Mouse (Mus musculus) spleen, postnatal 4 days (tissue): ENCODE results near the gene Ablim1.

ENCODE experiments used
- DNase-seq, 2 experiments: peaks; one replicate each; pipeline ENCODE4 v3.0.0; 2022; ENCODE audit warnings: low spot score in 2 of 2

Ablim1 gene

GRCm38 (mm10) chr19:57073450-57073849 is 241.3 kb downstream of the Ablim1 start:
- DNase-seq, result no peak

GRCm38 (mm10) chr19:57072756-57073155 is 242.0 kb downstream of the Ablim1 start:
- DNase-seq, result no peak

DNA sequence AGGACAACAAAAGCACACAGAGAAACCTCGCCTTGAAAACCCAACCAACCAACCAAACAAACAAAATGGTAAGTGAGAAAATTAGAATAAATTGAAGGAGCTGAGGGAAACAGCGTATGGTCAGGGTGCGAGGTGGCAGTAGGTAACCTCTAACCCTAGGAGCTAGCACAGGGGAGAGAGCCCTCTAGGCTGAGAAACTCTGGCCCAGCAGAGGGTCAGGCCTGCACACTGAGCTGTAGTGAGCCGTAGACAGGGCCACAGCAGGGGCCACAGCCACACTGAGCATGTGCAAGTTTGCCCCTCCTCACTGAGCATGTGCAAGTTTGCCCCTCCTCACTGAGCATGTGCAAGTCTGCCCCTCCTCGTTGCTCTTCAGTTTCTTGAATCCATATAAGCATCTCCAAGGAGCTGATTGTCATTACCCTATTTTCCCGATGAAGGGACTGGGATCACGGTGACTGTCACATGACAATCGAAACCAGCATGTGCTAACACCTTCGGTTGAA is 247.6 kb downstream of the Ablim1 start:
- DNase-seq, result no peak

DNA sequence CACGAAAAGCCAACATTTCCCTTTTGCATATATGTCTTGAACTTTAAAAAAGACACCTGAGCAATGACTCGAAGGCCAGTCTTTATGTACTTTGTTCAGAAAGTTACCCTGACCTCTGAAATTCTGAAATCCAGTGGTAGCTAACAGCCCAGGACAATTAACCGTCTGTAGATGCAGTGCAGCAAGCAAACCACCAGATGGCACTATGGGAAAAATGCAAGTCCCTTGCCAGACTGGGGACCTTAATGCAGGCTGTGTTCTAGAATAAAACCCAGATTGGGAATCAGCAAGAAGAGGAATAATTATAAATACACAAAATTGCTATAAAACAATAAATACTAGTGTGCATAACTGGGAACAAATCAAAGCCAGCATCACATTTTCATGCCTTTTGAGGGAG is 248.4 kb downstream of the Ablim1 start:
- DNase-seq, result peak; percentile 56 to 78

- no peak for DNase-seq
Measured at GRCm38 (mm10) chr19:57062746-57063145, 252.0 kb downstream of the Ablim1 start.

DNA sequence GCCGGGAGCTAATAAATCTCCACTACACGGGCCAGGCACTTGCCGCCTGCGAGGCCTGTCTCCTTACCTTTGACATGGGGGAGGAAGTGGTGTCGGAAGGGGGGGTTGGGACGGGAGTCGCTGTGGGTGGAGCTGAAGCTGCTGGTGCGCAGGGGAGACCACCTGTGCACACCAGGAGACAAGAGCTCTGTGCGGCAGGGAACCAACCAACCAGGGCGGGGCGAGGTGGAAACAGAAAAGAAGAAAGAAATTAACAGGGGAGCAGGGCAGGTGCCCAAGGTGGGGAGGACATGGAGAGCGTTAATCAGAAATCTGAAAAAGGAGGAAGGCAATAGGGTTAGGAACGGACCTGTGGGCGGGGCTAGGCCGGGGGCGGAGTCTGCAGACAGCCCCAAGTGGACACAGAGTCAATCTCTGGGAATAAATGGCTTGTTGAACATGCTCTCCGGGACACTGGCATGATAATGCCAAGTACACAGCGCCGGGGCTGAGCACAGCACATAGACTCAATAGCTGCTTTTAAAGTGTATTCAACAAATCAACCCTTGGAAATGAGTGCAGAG is 255.6 kb downstream of the Ablim1 start:
- no peak for DNase-seq

GRCm38 (mm10) chr19:57057568-57057967 is 257.2 kb downstream of the Ablim1 start:
- DNase-seq, result no peak

DNA sequence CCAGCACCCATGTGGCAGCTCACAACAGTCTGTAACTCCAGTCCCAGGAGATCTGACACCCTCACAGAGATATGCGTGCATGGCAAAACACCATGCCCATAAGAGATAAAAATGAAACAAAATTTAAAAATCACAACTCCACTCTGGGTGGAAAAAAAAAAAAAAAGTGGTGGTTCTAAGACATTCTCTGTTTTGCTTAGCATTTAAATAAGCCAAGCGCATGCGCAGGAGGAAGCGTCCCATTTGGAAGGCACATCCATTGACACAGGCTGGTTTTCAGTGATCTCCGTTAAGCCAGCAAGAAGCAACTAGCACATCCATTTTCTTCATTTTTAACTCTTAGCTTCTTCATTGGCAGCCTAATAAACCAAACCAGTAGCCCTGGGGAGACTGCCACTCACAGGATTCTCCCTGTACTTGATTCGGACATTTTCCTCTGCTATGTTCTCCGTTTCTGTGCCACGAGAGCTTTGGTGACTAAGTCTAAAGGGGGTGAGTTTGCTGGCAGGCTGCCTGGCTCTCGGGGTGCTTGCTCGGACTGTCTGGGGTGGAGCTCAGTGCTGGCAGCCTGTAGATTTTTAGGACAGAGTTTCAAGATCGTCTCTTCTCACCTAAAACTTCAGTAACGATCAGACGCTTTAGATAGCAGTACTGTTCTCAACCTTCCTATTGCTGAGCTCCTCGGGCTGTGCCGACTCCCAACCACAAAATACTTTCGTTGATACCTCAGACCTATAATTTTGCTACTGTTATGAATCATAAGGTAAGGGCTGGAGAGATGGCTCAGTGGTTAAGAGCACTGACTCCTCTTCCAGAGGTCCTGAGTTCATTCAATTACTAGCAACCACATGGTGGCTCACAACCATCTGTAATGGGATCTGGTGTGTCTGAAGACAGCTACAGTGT is 259.3 kb downstream of the Ablim1 start:
- DNase-seq, result no peak

DNA sequence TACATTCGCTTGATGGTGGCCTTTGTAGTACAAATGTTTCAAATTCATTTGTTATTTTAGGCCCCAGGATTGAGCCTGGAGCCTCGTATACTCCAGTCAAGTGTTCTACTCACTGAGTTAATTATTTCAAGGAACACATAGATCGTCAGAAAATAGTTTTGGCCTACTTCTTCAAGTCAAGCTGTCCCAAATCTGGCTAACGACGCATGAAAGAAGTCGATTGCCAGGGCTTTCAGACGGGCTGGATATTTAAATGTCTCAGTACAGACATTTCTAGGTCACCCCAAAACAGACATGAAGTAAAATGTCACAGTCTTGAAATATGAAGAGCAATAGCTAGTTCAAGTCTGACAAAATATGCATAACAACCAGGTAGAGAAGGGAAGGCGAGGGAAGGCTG is 261.8 kb downstream of the Ablim1 start:
- DNase-seq, result no peak

DNA sequence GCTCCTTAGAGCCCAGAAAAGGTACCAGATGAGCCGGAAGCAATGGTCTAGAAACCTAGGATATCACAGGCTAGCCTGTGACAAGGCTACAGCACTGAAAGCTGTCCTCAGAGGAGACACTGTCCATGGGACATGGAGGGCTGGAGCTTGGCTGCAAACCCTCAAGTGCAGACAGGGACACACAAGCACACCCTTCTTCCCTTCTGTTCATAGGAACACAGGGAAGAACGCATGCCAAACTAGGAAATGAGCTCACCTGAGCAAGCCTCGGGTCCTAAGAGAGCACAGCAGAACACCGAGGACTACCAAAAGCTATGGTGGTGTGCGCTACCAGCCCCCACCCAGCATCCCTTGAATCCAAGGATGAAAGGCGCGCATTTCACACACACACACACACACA is 262.7 kb downstream of the Ablim1 start:
- no peak for DNase-seq

DNA sequence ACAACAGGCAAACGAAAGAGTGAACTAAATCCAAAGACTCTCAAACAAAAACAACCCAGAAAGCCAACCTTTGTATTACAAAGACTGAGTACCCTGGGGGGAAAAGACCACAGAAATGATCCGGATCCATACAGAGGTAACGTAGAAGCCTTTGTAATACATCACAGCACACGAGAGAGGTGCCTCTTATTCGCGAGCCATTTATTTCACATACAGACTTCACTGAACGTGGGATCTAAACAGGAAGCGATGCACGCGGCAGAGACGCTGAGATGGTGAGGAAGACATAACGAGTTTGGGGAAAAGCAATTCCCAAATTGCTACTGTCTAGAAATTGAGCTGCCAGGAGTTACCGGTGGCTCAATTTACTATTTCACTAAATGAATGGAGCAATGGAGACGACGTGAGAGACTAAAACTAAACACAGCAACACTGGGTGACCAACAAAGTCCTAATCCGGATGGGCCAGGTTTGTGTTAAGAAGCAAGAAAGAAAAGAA is 265.1 kb downstream of the Ablim1 start:
- DNase-seq, result no peak

- DNase-seq, result no peak
Measured at GRCm38 (mm10) chr19:57047671-57048320, 266.9 kb downstream of the Ablim1 start.

GRCm38 (mm10) chr19:57039258-57039657 is 275.5 kb downstream of the Ablim1 start:
- no peak for DNase-seq

DNA sequence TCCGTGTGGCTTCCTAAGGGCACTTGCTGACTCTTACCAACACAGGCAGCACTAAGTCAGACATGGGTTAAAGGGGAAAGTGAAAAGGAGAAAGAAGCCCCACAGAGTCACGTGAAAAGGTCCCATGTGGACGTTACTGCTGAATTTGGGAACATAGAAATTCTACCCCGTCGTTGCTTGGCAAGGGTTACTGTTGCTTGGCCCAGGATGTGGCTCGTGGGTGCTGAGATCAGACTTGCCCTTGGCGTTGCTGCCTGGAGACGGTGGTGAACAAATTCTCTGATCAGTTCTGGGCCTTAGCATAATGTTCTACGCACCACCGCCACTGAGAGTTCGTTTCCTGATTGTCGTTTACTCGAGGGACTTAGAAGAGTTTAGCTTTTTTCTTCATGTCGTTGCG is 277.9 kb downstream of the Ablim1 start:
- no peak for DNase-seq

DNA sequence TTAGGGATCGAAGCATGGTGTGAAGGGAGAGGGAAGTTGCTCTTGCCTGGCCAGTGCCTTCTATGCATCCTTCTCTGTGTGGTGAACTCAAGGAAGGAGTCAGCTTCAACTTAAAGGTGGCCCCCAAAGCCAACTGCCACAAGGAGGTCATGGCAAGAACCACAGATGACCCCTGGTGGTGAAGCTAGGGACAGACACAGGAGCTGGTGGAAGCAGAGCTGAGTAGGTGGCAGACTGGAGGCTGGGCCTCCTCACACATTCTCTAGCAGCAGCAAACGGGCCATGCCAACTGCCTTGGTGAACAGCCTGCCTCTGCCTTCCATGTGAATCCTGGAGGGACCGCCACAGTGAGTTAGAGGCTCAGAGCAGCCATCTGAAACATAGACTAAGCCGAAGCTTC is 283.1 kb downstream of the Ablim1 start:
- DNase-seq, result peak; percentile 49 to 71

DNA sequence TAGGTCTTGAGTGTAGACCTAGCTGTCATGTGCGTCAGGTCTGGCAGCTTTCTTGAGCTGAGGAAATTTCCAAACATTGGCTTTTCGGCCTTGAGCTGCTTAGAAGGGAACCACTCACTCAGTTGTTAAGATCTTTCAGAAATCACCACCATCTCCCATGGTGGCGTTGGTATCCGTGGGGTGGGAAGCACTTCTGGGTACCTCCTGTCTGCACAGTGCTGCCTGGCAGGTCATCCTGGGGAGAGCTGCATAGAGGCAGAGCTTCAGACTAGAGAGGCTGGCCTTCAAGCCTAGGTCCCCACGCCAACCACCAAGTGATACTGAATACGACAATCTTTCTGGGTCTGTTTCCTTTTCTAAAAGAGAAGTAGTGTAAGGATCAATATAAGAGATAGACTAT is 285.3 kb downstream of the Ablim1 start:
- no peak for DNase-seq

DNA sequence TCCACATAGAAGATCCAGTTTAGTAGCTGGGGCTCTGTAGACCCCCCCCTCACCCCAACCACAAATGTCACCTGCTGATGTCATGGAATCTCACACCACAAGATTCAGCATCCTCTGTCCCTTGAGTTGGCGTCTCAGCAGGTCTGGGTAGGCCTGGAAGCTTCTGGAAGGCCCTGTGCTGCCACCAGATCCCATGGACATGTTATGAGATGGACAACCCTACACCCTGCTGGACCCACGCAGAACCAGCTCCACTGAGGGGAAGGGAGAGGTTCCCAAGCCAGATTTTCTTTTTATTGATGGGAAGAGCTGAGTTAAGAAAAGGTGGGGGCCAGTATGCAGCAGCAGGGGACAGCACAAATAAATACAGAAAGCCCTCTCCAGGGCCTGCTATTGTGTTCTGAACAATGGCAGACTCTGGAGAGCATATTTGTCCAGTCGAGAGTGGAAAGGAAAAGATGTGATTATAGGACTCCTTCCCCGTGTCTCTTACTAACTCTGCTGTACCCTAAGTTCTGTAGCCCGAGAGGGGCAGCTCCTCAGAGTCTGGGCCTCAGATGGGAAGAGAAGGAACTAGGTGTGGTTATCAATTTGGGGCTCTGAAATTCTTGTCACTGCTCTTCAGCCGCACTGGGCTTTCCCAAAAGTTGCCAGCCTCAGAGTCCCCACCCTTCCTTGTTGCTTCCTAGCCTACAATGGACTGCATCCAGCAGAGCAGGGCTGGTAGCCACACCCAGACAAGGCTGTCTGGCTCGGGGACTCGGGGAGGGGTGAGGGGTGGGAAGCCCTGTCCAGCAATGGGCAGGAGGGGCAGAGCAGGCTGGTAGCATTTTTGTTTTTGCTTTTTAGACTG is 286.2 kb downstream of the Ablim1 start:
- no peak for DNase-seq

- no peak for DNase-seq
Measured at GRCm38 (mm10) chr19:57026501-57026900, 288.2 kb downstream of the Ablim1 start.

DNA sequence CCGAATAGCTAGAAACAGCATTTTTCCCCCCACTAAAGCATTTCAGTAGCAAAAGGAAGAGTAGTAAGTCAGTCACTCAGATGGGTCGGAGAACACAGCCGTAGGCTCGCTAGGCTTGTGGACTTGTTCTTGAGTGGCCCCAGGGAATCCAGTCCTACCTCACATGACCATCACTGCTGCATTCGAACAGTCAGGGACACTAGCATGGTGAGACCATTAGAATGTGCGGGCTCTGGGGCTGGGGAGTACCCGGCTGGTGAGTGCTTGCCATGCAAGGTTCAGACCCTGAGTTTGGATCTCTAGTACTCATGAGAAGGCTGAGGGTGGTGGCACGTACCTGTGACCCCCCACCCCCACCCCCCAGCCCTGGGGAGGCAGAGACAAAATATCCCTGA is 296.9 kb downstream of the Ablim1 start:
- DNase-seq, result no peak

GRCm38 (mm10) chr19:57016995-57017784 is 297.5 kb downstream of the Ablim1 start:
- no peak for DNase-seq

GRCm38 (mm10) chr19:57014808-57015207 is 299.9 kb downstream of the Ablim1 start:
- no peak for DNase-seq
